Mouse (Mus musculus) spleen, adult 2 months (tissue): ENCODE measurements around the gene Notch2.

Experiments
- CTCF ChIP-seq: fragments of 200-500 bp; IDR thresholded peaks from 2 replicates; pipeline ENCODE4 v1.5.1; 2011; ENCODE audit warnings: mild to moderate bottlenecking, inconsistent platforms; ENCODE audit not compliant: insufficient read depth, insufficient read length, insufficient replicate concordance; ENCODE audit errors: extremely low read depth
- POLR2A ChIP-seq: fragments of 200-500 bp; IDR thresholded peaks from 2 replicates; pipeline ENCODE4 v1.6.1; 2011; ENCODE audit warnings: low read depth, low read length, inconsistent platforms

- TF ChIP-seq CTCF (no peak), POLR2A (no peak)
Measured at GRCm38 (mm10) chr3:97964878-97965353, 48.4 kb upstream of the Notch2 start.
